Mouse (Mus musculus) gastrocnemius, adult 2 months (tissue): ENCODE measurements at regions not wholly inside any gene's neighbourhood (a gene's known extent, or its start where the extent isn't known, plus 50 kb on each side); places are given as distances from the start of the nearest gene placed in this dataset.
A peak's percentile ranks its signal among the peaks of the same experiment; 100 is the strongest.

Experiments
- DNase-seq: peaks from one replicate; pipeline ENCODE4 v3.0.0; 2022
- H3K27ac ChIP-seq: fragments of 200-600 bp; 2 replicates; pipeline ENCODE4 v1.8.1; 2022; ENCODE audit warnings: mild to moderate bottlenecking
- H3K4me3 ChIP-seq: fragments of 200-600 bp; 2 replicates; pipeline ENCODE4 v1.8.1; 2022; ENCODE audit warnings: mild to moderate bottlenecking, moderate library complexity
- CTCF ChIP-seq: fragments of 200-600 bp; IDR thresholded peaks from 2 replicates; pipeline ENCODE4 v1.8.1; 2022; ENCODE audit warnings: antibody characterized with exemption, mild to moderate bottlenecking, moderate library complexity
- intact Hi-C: fragments of 180-260 bp; cut with DNase I; formaldehyde crosslinking; loops from one replicate; pipeline ENCODE4 v1.15.1; 2025

- intact Hi-C loops, result no loop called here
- no peak for TF ChIP-seq CTCF
- no peak overlapping the region for H3K27ac ChIP-seq
Measured at GRCm38 (mm10) chr17:79504209-79504608, 107.5 kb upstream of the Rmdn2 start.

GRCm38 (mm10) chr17:79505565-79505964 lies 106.1 kb upstream of the Rmdn2 start:
- Histone ChIP-seq H3K27ac (no peak overlapping the region), H3K4me3 (no peak overlapping the region)
- DNase-seq, result no peak
- intact Hi-C loops, result no loop called here
- TF ChIP-seq CTCF, result no peak

More at GRCm38 (mm10) chr17:79504209-79504608, 107.5 kb upstream of the Rmdn2 start:
- no peak for DNase-seq
- H3K4me3 ChIP-seq, result no peak overlapping the region

GRCm38 (mm10) chr17:79509281-79509680 lies 102.4 kb upstream of the Rmdn2 start:
- DNase-seq, result no peak
- TF ChIP-seq CTCF, result no peak
- H3K27ac ChIP-seq, result no peak overlapping the region
- no peak overlapping the region for H3K4me3 ChIP-seq
- intact Hi-C loops, result no loop called here

GRCm38 (mm10) chr17:79509957-79510710 lies 101.5 kb upstream of the Rmdn2 start:
- DNase-seq, result no peak
- intact Hi-C loops, result no loop called here
- Histone ChIP-seq H3K27ac (no peak overlapping the region), H3K4me3 (no peak overlapping the region)
- no peak for TF ChIP-seq CTCF

GRCm38 (mm10) chr17:79511218-79511617 lies 100.4 kb upstream of the Rmdn2 start:
- no peak for TF ChIP-seq CTCF
- intact Hi-C loops, result no loop called here
- no peak overlapping the region for H3K27ac ChIP-seq
- no peak for DNase-seq
- no peak overlapping the region for H3K4me3 ChIP-seq

DNA sequence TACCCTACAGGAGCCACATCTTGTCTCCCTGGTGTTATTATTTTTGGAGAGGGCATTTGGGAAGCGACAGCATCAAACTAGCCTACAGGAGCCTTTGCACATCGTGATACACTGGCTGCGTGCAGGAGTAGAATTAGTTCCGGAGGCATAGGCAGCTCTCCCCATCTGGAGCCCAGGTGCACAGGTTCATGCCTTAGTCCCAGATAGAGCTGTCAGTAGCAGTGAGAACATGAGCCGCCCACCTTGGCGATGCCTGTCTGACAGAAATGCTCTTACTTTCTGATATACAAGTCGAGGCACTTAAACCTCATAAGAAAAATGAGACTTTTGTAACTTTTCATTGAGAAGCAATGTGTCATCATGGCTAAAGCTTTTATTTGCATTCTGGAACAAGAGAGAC lies 97.6 kb upstream of the Rmdn2 start:
- no peak overlapping the region for H3K27ac ChIP-seq
- no peak overlapping the region for H3K4me3 ChIP-seq
- intact Hi-C loops, result no loop called here
- TF ChIP-seq CTCF, result no peak
- DNase-seq, result no peak

DNA sequence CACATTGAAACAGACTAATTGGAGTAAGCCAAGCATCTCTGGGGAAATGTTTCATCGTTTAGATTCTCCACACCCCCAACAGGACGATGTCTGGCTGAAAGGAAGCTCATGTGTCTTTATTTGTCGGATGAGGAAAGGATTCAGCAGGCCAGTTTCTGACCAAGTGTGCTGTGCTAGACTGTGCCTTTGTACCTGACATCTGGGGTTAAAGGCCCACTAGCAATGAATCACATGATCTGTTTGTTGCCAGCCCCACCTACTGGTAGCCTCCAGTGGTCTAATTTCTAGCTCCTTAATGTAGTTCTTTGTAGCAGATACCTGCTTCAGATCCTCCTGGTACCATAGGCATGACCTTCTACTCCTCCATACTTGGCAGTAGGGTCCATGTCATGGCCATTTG lies 93.5 kb upstream of the Rmdn2 start:
- DNase-seq, result no peak
- no peak overlapping the region for H3K27ac ChIP-seq
- H3K4me3 ChIP-seq, result no peak overlapping the region
- TF ChIP-seq CTCF, result peak; percentile 56
- intact Hi-C loops, result loop anchor here (1.0 kb wide), 1 partner anchor 407 kb away; no protein-coding TSS in a partner anchor

DNA sequence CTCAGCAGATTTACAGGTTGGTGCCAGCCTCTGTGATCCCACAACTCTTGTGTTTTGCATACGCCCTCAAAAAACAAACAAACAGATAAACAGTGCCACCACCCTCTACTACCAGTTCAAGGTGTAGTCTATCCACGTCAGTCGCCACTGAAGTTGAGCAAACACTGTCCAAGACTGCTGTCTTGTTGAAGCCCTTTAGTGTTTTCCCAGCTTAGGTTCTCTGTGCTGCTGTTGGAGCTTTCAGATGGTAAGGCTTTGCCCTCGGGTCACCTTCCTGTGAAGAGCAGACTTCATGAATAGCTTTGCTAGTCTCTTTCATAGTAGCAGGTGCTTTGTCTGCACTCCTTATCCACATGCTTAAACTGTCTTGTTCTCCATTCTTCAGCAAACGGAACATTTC lies 93.0 kb upstream of the Rmdn2 start:
- H3K4me3 ChIP-seq, result no peak overlapping the region
- intact Hi-C loops, result loop anchor here (1.0 kb wide), 1 partner anchor 407 kb away; no protein-coding TSS in a partner anchor
- H3K27ac ChIP-seq, result no peak overlapping the region
- TF ChIP-seq CTCF, result no peak
- no peak for DNase-seq

DNA sequence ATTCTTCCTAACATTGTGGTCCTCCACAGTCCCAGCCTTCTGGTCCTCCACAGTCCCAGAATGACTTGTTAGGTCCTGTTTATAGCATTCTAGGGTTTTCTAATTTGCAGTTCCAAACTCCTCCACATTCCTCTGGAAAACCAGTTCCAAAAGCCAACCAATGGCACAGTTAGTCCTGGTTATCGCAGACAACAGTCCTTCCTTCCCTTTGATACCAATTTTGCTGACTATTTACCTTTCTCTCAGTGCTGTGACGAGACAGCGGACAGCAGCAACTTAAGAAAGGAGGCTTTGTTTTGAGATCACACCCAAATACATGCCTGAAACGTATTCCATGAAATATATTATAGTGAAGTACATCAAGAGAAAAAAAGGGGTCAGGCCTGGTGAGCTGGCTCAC lies 92.3 kb upstream of the Rmdn2 start:
- Histone ChIP-seq H3K27ac (no peak overlapping the region), H3K4me3 (no peak overlapping the region)
- no peak for TF ChIP-seq CTCF
- no peak for DNase-seq
- intact Hi-C loops, result no loop called here

GRCm38 (mm10) chr17:79520283-79520682 lies 91.4 kb upstream of the Rmdn2 start:
- TF ChIP-seq CTCF, result no peak
- no peak for DNase-seq
- intact Hi-C loops, result no loop called here
- H3K4me3 ChIP-seq, result no peak overlapping the region
- no peak overlapping the region for H3K27ac ChIP-seq

DNA sequence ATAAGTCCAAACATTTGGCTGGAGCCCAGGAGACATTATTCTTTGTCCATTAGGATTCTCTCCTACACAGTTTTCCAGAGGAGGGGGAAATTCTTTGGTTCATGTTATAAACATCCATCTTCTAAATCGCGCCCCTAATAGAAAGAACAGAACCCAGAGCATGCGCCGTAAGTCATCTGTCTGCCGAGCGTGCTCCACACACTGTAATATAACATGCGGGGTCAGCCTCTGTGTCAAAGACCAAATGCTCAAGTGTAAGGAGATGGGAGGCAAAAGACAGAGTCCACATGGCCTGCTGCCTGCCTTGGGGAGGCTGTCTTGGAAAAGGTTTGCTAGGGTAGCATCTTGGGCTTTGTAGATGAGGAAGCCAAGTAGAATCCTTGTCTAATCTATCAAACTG lies 90.0 kb upstream of the Rmdn2 start:
- TF ChIP-seq CTCF, result no peak
- H3K4me3 ChIP-seq, result no peak overlapping the region
- no peak overlapping the region for H3K27ac ChIP-seq
- no peak for DNase-seq
- intact Hi-C loops, result no loop called here

DNA sequence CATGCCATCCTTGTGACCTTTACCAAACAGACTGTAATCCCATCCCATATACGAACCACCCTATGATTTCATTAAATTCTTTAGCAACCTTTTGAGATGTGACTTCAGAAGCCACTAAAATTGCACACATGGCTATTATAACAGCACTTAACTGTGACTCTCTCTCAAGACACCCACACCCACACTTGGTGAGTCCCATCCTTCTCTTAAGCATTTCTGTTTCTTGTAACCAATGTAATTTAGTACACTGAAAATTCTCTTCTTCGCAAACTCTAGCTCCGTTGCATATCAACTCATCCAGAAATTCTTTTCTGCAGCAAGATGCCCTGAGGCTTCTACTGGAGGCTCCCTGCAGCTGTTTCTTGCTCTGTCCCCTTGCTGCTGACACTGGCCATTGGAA lies 88.4 kb upstream of the Rmdn2 start:
- intact Hi-C loops, result no loop called here
- no peak for TF ChIP-seq CTCF
- no peak overlapping the region for H3K27ac ChIP-seq
- DNase-seq, result no peak
- no peak overlapping the region for H3K4me3 ChIP-seq

DNA sequence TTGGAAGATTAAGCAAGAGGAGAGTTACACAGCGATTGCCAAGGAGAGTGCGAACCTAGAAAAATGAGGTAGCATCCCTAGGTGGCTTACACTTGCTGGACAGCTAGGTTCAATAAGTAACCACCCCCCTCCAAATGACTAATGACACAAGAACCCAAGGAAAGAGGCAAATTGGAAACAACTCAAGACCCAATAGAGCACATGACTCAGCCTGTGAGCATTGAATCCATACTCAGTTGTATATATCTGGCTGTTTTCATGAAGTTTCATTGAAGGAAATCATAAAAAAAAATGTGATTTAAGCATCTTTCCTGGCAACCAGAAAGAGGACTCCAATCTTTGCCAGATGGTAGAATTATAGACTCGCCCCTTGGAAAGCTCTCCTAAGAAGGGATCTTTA lies 84.3 kb upstream of the Rmdn2 start:
- TF ChIP-seq CTCF, result no peak
- intact Hi-C loops, result no loop called here
- no peak for DNase-seq
- H3K27ac ChIP-seq, result no peak overlapping the region
- H3K4me3 ChIP-seq, result no peak overlapping the region

GRCm38 (mm10) chr17:79536549-79536948 lies 75.1 kb upstream of the Rmdn2 start:
- DNase-seq, result no peak
- no peak for TF ChIP-seq CTCF
- Histone ChIP-seq H3K27ac (no peak overlapping the region), H3K4me3 (no peak overlapping the region)
- intact Hi-C loops, result no loop called here
